Mouse (Mus musculus): ENCODE measurements at regions not wholly inside any gene's neighbourhood (a gene's known extent, or its start where the extent isn't known, plus 50 kb on each side); places are given as distances from the start of the nearest gene placed in this dataset.

DNA sequence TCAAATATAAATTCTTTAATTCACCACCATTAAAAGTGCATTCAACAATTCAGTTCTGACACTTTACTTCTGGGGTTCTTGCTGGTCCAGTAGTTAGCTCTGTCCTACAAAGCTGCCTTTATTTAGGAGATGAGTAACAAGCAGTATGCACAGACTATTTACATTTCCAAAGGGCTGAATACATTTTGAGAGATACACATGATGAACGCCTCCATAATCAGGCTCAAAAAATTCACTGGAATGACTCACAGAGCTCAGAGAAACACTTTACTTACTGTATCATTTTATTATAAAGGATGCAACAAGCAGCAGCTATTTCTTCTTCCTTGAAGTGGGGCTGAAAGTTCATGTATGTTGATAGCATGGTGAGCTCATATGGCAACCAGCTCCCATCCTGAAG lies 336.6 kb upstream of the Frg1 start:
- WGBS, result 88% methylated on average over 1 of the region's 1 CpGs
- Histone ChIP-seq H3K4me3 (no peak overlapping the region), H3K9ac (no peak overlapping the region)

DNA sequence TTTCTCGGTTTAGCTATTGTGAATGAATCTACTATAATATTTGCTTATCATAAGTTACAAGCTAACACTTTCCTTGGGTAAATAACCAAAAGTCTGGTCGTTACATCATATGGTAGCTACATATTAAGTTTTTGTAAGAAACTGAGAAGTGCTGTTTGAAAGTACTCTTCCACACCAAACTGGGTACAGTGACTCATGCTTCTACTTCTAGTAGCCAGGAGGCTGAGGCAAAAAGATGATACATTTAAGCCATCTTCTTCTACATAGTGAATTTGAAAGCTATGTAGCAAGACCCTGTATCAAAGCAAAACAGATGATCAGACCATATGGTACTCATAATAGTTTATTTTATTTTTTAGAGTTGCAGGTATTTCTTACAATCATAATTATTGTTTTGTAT lies 335.8 kb upstream of the Frg1 start:
- Histone ChIP-seq H3K27ac (no peak overlapping the region), H3K4me1 (no peaks in the 10 kb centered on the region), H3K4me2 (replicated peaks) (no peak overlapping the region), H3K9me3 (no peaks in the 10 kb centered on the region), H3K9ac (no peak overlapping the region), H3K4me3 (no peak overlapping the region), H3K27me3 (no peaks in the 10 kb centered on the region), H3K36me3 (no peaks in the 10 kb centered on the region)
- 77% methylated on average over 2 of the region's 2 CpGs for WGBS
- ATAC-seq (ENCODE audit: low FRiP score, low read depth), result no peak

More for the DNA sequence above, 336.6 kb upstream of the Frg1 start:
- Histone ChIP-seq H3K27ac (no peak overlapping the region), H3K4me2 (replicated peaks) (no peak overlapping the region), H3K36me3 (no peaks in the 10 kb centered on the region), H3K27me3 (no peaks in the 10 kb centered on the region), H3K4me1 (no peaks in the 10 kb centered on the region), H3K9me3 (no peaks in the 10 kb centered on the region)
- no peak for ATAC-seq (ENCODE audit: low FRiP score, low read depth)

DNA sequence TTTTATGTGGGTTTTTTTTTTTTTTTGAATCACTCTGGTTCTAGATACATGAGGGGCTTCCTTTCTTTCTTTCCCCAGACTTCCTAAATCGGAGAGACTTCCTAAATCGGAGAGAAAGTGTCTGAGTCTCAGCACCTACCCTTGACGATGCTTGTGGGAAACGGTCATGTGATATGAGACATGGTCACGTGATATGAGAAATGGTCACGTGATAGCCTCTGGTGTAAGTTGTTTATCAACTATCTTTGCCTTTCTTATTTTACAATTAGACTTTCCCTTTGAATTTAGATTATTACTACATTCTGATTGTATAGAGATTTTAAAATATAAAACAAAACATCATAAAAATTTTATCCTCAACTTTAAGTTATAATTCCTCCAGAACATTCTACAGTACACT lies 330.1 kb upstream of the Frg1 start:
- no peak overlapping the region for H3K4me3 ChIP-seq
- H3K27me3 ChIP-seq, result no peaks in the 10 kb centered on the region
- WGBS, result 91% methylated on average over 6 of the region's 6 CpGs
- ATAC-seq (ENCODE audit: low FRiP score, low read depth), result no peak
- H3K4me1 ChIP-seq, result no peaks in the 10 kb centered on the region
- no peak overlapping the region for H3K9ac ChIP-seq
- H3K36me3 ChIP-seq, result no peaks in the 10 kb centered on the region
- no peaks in the 10 kb centered on the region for H3K9me3 ChIP-seq
- no peak overlapping the region for H3K27ac ChIP-seq
- H3K4me2 ChIP-seq (replicated peaks), result no peak overlapping the region

DNA sequence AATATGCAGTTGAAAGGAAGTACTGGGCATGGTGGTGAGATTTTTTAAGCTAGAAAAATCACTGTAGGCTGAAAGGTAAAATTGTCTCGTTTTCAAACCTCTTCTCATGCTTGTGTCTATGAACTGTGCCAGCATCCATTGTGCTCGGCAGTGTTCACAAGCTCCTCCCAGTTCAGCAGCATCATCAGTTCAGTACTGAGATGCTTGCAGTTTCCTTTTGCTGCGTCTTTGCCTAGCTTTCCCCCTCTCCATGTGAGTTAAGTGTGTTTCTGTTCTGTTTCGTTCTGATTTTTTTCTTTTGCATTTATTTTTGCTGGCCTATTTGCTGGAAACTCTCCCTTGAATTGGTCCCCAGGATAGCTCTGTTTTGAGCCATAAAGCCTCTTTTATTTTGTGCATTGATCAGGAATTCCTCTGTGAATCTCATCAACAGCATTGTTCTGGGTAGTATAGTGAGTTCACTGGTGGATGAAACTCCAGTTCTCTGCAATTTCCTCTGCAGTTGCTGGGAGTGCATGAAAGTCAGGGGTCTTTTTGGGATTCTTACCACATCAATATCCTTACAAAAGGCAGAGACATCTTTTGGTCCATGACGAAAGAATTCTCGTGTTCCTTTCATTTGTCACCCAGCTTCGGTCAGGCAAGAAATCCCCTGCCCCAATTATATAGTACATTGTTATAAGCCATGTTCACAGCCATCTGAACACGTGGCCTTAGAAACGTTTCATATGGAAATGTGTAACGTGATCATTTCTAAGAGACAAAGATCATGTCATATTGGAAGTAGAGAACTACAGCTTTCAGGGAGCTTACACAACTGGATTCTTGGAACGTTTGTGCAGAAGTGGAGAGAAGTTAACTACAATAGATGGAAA lies 326.2 kb upstream of the Frg1 start:
- H3K4me1 ChIP-seq, result no peaks in the 10 kb centered on the region
- no peaks in the 10 kb centered on the region for H3K9me3 ChIP-seq
- H3K9ac ChIP-seq, result no peak overlapping the region
- H3K27me3 ChIP-seq, result no peaks in the 10 kb centered on the region
- H3K4me2 ChIP-seq (replicated peaks), result no peak overlapping the region
- 79% methylated on average over 11 of the region's 11 CpGs for WGBS
- no peaks in the 10 kb centered on the region for H3K36me3 ChIP-seq
- ATAC-seq (ENCODE audit: low FRiP score, low read depth), result no peak
- H3K27ac ChIP-seq, result no peak overlapping the region
- H3K4me3 ChIP-seq, result no peak overlapping the region

DNA sequence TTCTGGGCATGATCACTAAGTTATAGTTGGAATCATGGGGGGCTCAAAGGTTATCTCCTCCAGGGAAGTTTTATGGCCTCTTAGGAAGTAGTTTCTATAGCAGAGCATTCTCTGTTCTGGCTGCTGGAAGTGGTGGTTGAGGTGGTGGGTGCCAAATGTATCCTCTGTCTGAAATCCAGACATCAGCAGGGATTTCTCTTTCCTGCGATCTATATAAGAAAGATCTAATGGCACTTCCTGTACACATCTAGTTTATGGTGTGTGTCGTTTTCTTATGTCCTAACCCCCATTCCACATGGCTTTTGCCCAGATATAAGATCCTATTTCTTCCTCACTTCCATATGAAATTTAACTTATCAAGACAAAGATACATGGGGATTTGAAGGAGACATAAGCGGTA lies 300.1 kb upstream of the Frg1 start:
- no peak overlapping the region for H3K4me3 ChIP-seq
- no peaks in the 10 kb centered on the region for H3K36me3 ChIP-seq
- no peaks in the 10 kb centered on the region for H3K27me3 ChIP-seq
- H3K9me3 ChIP-seq, result no peaks in the 10 kb centered on the region
- no peak overlapping the region for H3K4me2 ChIP-seq (replicated peaks)
- ATAC-seq (ENCODE audit: low FRiP score, low read depth), result no peak; the same call in 1 of the 2 replicates
- no peak overlapping the region for H3K27ac ChIP-seq
- no peaks in the 10 kb centered on the region for H3K4me1 ChIP-seq
- H3K9ac ChIP-seq, result no peak overlapping the region
- WGBS, result 84% methylated on average over 3 of the region's 3 CpGs

DNA sequence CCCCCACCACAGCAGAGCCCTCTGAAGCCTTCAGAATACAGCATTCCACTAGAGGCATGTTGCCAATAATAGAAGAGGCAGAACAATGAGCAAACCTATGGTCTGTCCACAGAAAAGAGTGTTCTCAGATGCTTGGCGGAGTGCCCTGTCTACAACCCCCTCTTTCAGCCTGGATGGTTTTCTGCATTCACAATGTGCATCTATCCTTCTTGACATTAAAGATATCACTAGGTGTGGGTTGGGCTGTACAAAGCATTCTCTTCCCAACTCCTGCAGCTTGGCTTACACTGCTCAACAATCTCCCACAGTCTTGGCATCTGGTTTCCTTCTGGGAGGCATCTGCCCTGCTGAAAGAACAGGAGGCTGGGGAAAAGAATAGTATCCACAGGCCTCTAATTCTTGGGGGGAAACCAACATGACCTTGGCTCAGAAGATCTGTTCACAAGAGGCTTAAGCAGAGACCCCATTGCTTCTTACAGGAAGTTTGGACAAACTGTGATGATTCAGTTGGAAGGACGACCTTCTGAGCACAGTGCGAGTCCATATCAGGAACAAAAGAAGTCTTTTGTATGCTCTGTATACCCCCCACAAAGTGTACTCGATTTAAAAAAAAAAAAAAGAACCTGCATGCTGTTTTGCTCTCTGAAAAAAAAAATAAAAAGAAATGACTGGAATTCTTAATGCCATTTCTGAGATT lies 296.9 kb upstream of the Frg1 start:
- Histone ChIP-seq H3K4me3 (no peak overlapping the region), H3K9ac (no peak overlapping the region), H3K27ac (no peak overlapping the region), H3K4me2 (replicated peaks) (no peak overlapping the region), H3K9me3 (no peaks in the 10 kb centered on the region), H3K36me3 (no peaks in the 10 kb centered on the region), H3K4me1 (no peaks in the 10 kb centered on the region), H3K27me3 (no peaks in the 10 kb centered on the region)
- ATAC-seq (ENCODE audit: low FRiP score, low read depth), result peak; percentile 86
- 70% methylated on average over 4 of the region's 4 CpGs for WGBS

DNA sequence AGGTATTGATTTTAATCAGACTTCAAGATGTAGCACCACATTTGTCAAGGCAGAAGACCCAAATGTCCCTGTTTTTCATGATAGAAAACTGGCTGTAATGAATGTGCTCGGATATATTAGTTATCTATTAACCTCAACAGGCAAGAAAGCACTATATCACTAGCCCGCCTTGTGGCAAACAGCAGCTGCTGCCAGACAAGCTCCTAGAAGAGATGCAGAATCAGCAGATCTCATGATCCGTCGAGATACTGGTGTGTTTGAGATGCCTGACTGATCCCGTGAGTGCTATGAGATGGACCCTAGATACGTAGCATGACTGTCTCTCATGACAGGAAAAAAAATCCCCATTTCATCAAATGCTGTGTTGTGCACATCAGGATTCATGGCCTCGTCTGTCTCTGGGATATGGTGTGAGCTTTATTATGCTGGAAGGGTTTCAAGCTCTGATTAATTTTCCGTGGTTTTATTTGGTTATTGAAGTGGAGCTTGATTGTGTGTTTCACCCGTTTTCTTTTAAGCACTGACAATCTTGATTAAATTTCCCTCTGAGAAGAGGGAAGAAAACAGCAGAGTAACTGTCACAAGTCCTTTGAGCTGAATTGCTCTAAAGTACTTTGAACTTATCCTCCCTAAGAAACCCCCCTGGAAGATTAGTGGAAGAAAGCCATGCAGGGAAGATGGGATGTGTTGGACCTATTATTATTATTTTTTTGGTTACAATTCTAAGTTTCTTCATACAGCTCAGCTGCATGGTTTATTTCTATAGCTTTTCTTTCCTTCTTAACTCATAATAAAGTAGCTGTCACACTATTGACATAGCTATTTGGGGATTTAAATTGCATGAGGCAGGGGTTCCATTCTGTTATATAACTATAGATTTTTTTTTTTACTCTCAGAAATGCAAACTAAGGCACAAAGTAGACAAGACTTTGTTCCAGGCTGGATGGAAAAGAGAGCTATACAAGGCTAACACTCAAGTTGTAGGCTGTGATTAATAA lies 287.4 kb upstream of the Frg1 start:
- H3K27me3 ChIP-seq, result no peaks in the 10 kb centered on the region
- H3K4me1 ChIP-seq, result no peaks in the 10 kb centered on the region
- no peak overlapping the region for H3K9ac ChIP-seq
- no peak overlapping the region for H3K27ac ChIP-seq
- H3K4me3 ChIP-seq, result no peak overlapping the region
- WGBS, result 71% methylated on average over 9 of the region's 9 CpGs
- H3K36me3 ChIP-seq, result no peaks in the 10 kb centered on the region
- no peak overlapping the region for H3K4me2 ChIP-seq (replicated peaks)
- no peaks in the 10 kb centered on the region for H3K9me3 ChIP-seq
- ATAC-seq (ENCODE audit: low FRiP score, low read depth), result no peak
